Comparison of ENCODE assay signal across 12 mouse cellular contexts in the genomic region with DNA sequence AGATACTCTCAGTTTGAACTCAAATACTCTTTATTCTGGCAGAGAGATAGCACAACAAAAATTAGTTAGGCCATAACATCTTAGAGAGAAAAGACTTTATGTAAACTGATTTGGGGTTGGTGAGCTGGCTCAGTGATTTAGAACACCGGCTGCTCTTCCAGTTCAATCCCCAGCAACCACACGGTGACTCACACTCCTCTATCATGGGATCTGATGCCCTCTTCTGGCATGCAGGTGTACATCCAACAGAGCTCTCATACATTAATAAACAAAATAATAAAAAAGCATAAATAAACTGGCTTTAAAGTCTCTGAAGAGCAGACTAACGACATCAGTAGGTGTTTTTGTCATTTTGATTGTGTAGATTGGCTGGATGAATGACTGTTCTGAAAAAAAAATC. TPM values are rescaled to one million over a fixed set of nuclear protein-coding genes. Genes with fewer than 3 reads are reported as not detected.
A peak's percentile ranks its signal among the peaks of the same experiment; 100 is the strongest.
DNase-seq lines count a peak whose midpoint lies in the region.
"Had no signal": no experiment of that assay in that cellular context is flagged by ENCODE, and none has a peak within 500 bp of the region (broad histone marks: within the 10 kb centered on the region; RNA-seq: fewer than 3 reads in every experiment).

No protein-coding gene starts in this region.

- DNase-seq in kidney, postnatal 36 days = peak; percentile 11 to 13
- DNase-seq in kidney, adult 8-10 months = no peak
- peak; percentile 11 for DNase-seq in 3134 (ENCODE audit: extremely low read depth, insufficient read length, low spot score)
- peak; percentile 59 for DNase-seq in 3T3-L1 (ENCODE audit: low read depth, low spot score)
- DNase-seq in adrenal gland, postnatal 10 days = peak; percentile 12
- no peak for DNase-seq in thymus, postnatal 4 days
- DNase-seq in testis, postnatal 10 days (ENCODE audit: low spot score) = no peak
- DNase-seq: cerebellum, adult 9-11 months; gastrocnemius, postnatal 10 days; kidney, postnatal 4 days; lung, postnatal 14 days; spleen, adult 18-20 months had no signal

RNA-seq across cellular contexts. Expression of gene Vcan, which starts 21.8 kb away (rescaled TPM):
- total RNA-seq in adrenal gland, postnatal 10 days (2021) = 10 to 100 TPM; 14.4 to 16.1 TPM

Comparison
In these comparisons a context has a peak if more than half of its experiments do, and no peak if none do; other contexts are left out.
1. DNase-seq: peak in kidney, postnatal 36 days (2 of 2), 3134 (single experiment), 3T3-L1 (single experiment) and adrenal gland, postnatal 10 days (single experiment); none in kidney, adult 8-10 months (0 of 2), thymus, postnatal 4 days (single experiment) and testis, postnatal 10 days (single experiment).